Mouse (Mus musculus) midbrain, embryonic 10.5 days (tissue): ENCODE data around the gene E030018B13Rik. TPM values are rescaled to one million over a fixed set of nuclear protein-coding genes. Genes with fewer than 3 reads are reported as not detected.

Experiments used
- DNase-seq: peaks from one replicate; pipeline ENCODE4 v3.0.0-alpha.2; 2017; ENCODE audit warnings: low spot score
- H3K27ac ChIP-seq: fragments of 300-500 bp; sonication (generic); replicated peaks from 2 replicates; pipeline ENCODE4 v1.5.1; 2016; ENCODE audit warnings: mild to moderate bottlenecking
- H3K27me3 ChIP-seq: fragments of 300-500 bp; sonication (generic); 2 replicates; pipeline ENCODE4 v1.6.1; 2016; ENCODE audit warnings: low read depth, mild to moderate bottlenecking; ENCODE audit not compliant: poor library complexity, severe bottlenecking
- H3K36me3 ChIP-seq: fragments of 300-500 bp; sonication (generic); 2 replicates; pipeline ENCODE4 v1.6.1; 2016; ENCODE audit warnings: mild to moderate bottlenecking, moderate library complexity
- H3K4me1 ChIP-seq: fragments of 300-500 bp; sonication (generic); 2 replicates; pipeline ENCODE4 v1.6.1; 2016
- H3K4me3 ChIP-seq: fragments of 300-500 bp; sonication (generic); 2 replicates; pipeline ENCODE4 v1.5.1; 2016; ENCODE audit warnings: mild to moderate bottlenecking, moderate library complexity
- H3K9me3 ChIP-seq: fragments of 300-500 bp; sonication (generic); replicated peaks from 2 replicates; pipeline ENCODE4 v1.6.1; 2016; ENCODE audit warnings: mild to moderate bottlenecking
- WGBS: fragments of 180-500 bp; shearing (Covaris S2); methylation state at CpG from one replicate; pipeline ENCODE4 v1.1.7; 2016; 5-methylcytosine and 5-hydroxymethylcytosine counted together
- polyA plus RNA-seq: library from polyadenylated mRNA; unstranded; fragments of >200 nt; fragmentation: Nextera tagmentation; extraction: Ambion mirVana; gene quantifications from 2 replicates; pipeline ENCODE4 v1.2.1, GENCODE M21; 2016

The E030018B13Rik gene
- polyA plus RNA-seq, 1 experiment from 2014 or later: not detected

DNA sequence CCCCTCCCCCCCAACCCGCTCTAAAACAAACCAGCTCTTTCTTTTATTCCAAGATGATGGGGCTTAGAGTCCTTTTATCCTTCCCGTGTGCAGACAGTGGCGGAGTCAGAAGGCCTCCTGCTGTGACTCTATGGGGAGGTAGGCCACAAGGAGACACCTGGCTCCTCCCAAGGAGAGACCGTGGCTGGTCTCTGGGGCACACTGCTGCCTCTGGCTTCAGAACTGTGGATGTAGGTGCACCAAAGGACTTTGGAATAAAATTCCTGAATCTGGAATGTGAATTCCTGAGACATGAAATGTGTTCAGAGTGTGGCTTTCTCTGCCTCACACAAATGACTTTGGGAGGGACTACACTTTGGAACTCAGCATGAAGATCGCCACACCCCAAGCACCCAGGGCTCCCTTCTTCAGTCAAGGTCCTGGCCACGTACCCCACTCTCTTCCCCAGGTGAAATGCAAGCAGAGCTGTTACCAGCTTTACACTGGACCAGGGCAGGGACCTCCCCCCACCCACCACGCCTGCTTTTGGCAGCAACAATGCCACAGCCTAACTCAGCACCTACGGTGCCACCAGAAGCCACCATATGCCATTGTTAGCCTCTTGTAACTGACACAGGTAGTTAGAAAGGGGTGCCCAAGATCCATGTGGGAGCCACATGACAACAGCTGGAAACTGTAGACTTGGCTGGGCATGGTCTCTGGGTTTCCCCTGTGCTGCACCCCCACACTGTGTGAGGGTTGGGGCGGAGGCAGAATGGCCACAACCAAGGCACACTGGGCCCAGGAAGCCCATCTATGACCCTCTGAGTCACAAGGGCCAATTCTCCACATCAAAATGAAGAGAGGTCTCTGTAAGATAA lies 27.3 kb upstream of the E030018B13Rik start:
- Histone ChIP-seq H3K4me3 (no peak overlapping the region), H3K36me3 (peaks cover 45% of the 10 kb centered on the region), H3K4me1 (peaks cover 15% of the 10 kb centered on the region), H3K9me3 (no peaks in the 10 kb centered on the region), H3K27ac (no peak overlapping the region), H3K27me3 (no peaks in the 10 kb centered on the region)
- DNase-seq: no peak
- WGBS: 71% methylated on average over 9 of the region's 9 CpGs

DNA sequence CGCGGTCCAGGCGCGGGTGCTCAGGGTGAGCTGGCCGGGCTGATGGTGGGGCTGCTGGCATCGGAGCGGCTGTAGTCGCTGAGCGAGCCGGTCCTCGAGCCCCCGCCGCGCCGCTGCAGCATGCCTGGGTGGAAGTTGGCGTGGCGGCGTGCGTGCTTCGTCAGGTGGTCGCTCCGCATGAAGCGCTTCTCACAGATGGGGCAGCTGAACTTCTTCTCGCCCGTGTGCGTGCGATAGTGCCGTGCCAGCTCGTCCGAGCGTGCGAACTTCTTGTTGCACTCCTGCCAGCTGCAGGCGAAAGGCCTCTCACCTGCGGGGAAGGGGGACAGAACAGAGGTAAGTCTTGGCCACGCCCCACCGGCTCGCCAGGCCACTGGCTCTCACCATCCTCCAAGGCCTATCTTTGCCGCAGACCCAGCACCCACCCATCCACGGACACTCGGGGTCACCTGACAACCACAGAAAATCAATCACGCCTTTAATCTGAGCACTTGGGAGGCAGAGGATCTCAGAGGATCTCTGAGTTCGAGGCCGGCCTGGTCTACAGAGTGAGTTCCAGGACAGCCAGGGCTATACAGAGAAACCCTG lies 25.1 kb upstream of the E030018B13Rik start:
- no peak overlapping the region for H3K4me3 ChIP-seq
- H3K27ac ChIP-seq: no peak overlapping the region
- H3K9me3 ChIP-seq: no peaks in the 10 kb centered on the region
- 77% methylated on average over 43 of the region's 43 CpGs for WGBS
- peaks cover 45% of the 10 kb centered on the region for H3K36me3 ChIP-seq
- H3K27me3 ChIP-seq: no peaks in the 10 kb centered on the region
- no peak for DNase-seq
- H3K4me1 ChIP-seq: peaks cover 20% of the 10 kb centered on the region

DNA sequence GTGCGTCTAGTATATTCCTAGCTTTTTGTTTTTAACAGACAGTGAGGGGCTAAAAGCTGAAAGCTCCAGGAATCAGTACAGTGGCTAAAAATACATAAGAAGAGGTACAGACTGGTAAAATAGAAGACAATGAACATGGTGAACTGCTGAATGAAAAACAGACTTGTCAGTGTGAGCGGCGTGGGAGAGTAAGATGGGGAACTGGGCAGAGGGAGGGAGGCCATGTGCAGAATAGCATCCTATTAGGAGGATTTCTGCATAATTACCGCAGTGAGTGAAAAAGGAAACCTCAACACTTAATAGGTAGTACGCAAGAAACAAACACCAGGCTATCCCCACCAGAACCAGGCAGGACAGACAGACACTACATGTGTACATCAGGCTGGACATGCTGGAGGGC lies 23.5 kb upstream of the E030018B13Rik start:
- 0 out of 2 replicates have a peak, but pooled peaks cover 3% of the 10 kb centered on the region for H3K27me3 ChIP-seq
- H3K27ac ChIP-seq: no peak overlapping the region
- no peak overlapping the region for H3K4me3 ChIP-seq
- WGBS: 96% methylated on average over 5 of the region's 5 CpGs
- no peaks in the 10 kb centered on the region for H3K9me3 ChIP-seq
- H3K36me3 ChIP-seq: peaks cover 34% of the 10 kb centered on the region
- DNase-seq: no peak
- peaks cover 36% of the 10 kb centered on the region for H3K4me1 ChIP-seq

- H3K27me3 ChIP-seq: 0 out of 2 replicates have a peak, but pooled peaks cover 4% of the 10 kb centered on the region
- DNase-seq: no peak
- peaks cover 37% of the 10 kb centered on the region for H3K4me1 ChIP-seq
- H3K36me3 ChIP-seq: peaks cover 31% of the 10 kb centered on the region
- H3K4me3 ChIP-seq: no peak overlapping the region
- H3K27ac ChIP-seq: no peak overlapping the region
- WGBS: 64% methylated on average over 4 of the region's 4 CpGs
- no peaks in the 10 kb centered on the region for H3K9me3 ChIP-seq
Observed at GRCm38 (mm10) chr7:63893729-63894128, 22.9 kb upstream of the E030018B13Rik start.

- 84% methylated on average over 4 of the region's 4 CpGs for WGBS
Observed at GRCm38 (mm10) chr7:63894662-63895061, 22.0 kb upstream of the E030018B13Rik start.

DNA sequence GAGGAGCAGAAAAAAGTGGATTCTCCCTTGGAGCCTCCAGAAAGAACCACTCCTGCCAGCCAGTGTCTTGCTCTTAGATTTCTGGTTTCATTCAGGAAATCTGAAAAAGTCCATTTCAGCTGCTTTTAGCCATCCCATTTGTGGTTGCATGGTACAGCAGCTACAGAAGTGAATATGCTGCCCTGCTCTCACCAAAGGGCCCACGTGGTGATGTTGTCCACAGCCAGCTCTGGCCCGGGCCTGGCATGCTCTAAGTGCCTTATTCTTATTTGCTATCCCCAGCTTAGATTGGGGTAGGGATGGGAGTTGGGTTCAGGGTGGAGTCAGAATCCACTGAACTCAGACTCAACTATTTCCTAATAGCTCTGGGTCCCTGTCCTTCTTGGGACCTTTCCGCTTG lies 21.4 kb upstream of the E030018B13Rik start:
- peaks cover 29% of the 10 kb centered on the region for H3K4me1 ChIP-seq
- 0 out of 2 replicates have a peak, but pooled peaks cover 4% of the 10 kb centered on the region for H3K27me3 ChIP-seq
- peaks cover 16% of the 10 kb centered on the region for H3K36me3 ChIP-seq
- WGBS: 91% methylated on average over 3 of the region's 3 CpGs
- no peaks in the 10 kb centered on the region for H3K9me3 ChIP-seq
- H3K4me3 ChIP-seq: no peak overlapping the region
- DNase-seq: no peak
- no peak overlapping the region for H3K27ac ChIP-seq

More at GRCm38 (mm10) chr7:63894662-63895061, 22.0 kb upstream of the E030018B13Rik start:
- DNase-seq: no peak
- peaks cover 30% of the 10 kb centered on the region for H3K4me1 ChIP-seq
- no peaks in the 10 kb centered on the region for H3K9me3 ChIP-seq
- no peak overlapping the region for H3K27ac ChIP-seq
- 0 out of 2 replicates have a peak, but pooled peaks cover 4% of the 10 kb centered on the region for H3K27me3 ChIP-seq
- no peak overlapping the region for H3K4me3 ChIP-seq
- peaks cover 22% of the 10 kb centered on the region for H3K36me3 ChIP-seq

DNA sequence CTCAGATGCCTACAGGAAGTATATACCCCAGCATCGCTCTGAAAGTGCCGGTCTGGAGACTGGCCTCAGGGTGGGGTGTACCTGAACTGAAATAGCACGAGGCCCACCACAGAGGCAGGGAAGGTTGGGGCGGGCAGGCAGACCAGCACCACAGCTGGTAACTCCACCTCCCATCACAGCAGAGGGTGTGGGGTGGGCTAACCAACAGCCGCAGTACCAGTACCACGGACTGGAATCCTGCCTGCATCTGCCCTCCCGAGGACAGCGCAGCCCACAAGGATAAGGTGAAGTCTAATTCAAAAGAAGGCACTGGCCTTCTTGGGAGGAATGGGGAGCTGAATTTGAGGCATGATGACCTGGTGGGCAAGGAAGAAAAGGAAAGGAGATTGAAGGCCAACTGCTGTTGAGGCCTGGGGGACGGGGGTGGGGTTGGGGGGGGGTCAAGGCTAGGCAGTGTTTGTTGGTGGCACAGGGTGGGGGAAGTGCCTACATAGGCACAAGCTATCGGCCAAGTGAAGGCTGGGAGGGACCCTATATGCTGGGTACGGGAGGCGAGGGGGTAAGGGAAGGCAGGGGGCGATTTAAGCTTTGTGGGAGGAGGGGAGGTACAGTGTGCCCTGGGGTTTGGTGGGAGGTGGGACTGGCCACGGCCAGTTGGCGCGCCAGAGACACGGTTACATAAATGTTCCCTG lies 20.2 kb upstream of the E030018B13Rik start:
- Histone ChIP-seq H3K27ac (peak overlapping the region; percentile 76), H3K27me3 (0 out of 2 replicates have a peak, but pooled peaks cover 4% of the 10 kb centered on the region), H3K36me3 (peaks cover 4% of the 10 kb centered on the region), H3K4me3 (peak overlapping the region; percentile 50), H3K4me1 (peaks cover 31% of the 10 kb centered on the region), H3K9me3 (no peaks in the 10 kb centered on the region)
- DNase-seq: no peak
- WGBS: 22% methylated on average over 17 of the region's 17 CpGs

GRCm38 (mm10) chr7:63896968-63897468 lies 19.6 kb upstream of the E030018B13Rik start:
- Histone ChIP-seq H3K36me3 (no peaks in the 10 kb centered on the region), H3K27me3 (0 out of 2 replicates have a peak, but pooled peaks cover 4% of the 10 kb centered on the region), H3K27ac (peak overlapping the region; percentile 76), H3K4me3 (peak overlapping the region; percentile 50), H3K9me3 (no peaks in the 10 kb centered on the region), H3K4me1 (peaks cover 34% of the 10 kb centered on the region)
- peak; percentile 81 for DNase-seq
- 1% methylated on average over 22 of the region's 22 CpGs for WGBS

DNA sequence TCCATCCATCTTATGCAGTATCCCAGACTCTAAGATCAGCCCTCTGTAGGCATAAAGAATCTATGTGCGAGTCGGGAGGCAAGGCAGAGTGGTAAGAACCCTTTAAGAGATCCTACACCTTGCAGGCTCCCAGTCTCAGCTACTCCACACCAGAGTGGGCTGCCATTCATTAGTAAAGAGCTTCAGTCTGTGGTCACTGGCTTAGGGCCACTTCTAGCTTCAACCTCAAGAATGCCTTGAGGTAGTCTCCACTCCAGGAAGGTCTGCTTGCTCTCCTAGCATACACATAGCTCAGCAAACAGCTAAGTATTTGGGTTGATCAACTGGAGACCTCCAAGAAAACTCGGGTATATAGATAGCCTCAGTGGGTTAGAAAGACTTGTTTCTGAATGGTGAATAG lies 19.0 kb upstream of the E030018B13Rik start:
- DNase-seq: no peak
- Histone ChIP-seq H3K27ac (peak overlapping the region; percentile 76; the same call in 1 of the 2 replicates), H3K4me1 (peaks cover 36% of the 10 kb centered on the region), H3K27me3 (0 out of 2 replicates have a peak, but pooled peaks cover 4% of the 10 kb centered on the region), H3K36me3 (no peaks in the 10 kb centered on the region), H3K4me3 (peak overlapping the region; percentile 50; the same call in 1 of the 2 replicates), H3K9me3 (no peaks in the 10 kb centered on the region)
- 56% methylated on average over 3 of the region's 3 CpGs for WGBS

DNA sequence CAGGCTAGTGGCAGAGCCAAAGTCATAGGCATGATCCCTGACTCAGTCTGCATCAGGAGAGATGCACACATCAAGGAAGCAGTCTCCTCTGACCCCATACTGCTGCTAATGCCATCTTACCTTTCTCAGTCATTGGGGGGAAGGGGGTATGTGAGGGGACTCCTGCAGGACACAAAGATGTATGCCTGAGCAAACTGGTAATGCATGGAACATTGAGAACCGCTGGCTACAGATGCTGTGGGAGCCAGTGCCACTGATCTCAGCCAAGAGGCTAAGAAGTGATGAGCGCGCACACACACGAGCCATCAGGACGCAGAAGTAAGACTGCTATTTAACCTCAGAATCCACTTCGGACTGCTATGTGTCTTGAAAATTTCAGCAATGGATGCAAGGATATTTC lies 18.5 kb upstream of the E030018B13Rik start:
- Histone ChIP-seq H3K27ac (no peak overlapping the region), H3K4me1 (peaks cover 41% of the 10 kb centered on the region), H3K36me3 (no peaks in the 10 kb centered on the region), H3K4me3 (no peak overlapping the region), H3K9me3 (no peaks in the 10 kb centered on the region), H3K27me3 (0 out of 2 replicates have a peak, but pooled peaks cover 4% of the 10 kb centered on the region)
- 86% methylated on average over 6 of the region's 6 CpGs for WGBS
- DNase-seq: no peak

GRCm38 (mm10) chr7:63899925-63900324 lies 16.7 kb upstream of the E030018B13Rik start:
- H3K36me3 ChIP-seq: no peaks in the 10 kb centered on the region
- H3K27ac ChIP-seq: no peak overlapping the region
- H3K27me3 ChIP-seq: 0 out of 2 replicates have a peak, but pooled peaks cover 4% of the 10 kb centered on the region
- peaks cover 41% of the 10 kb centered on the region for H3K4me1 ChIP-seq
- WGBS: 87% methylated on average over 8 of the region's 8 CpGs
- H3K9me3 ChIP-seq: no peaks in the 10 kb centered on the region
- DNase-seq: no peak
- no peak overlapping the region for H3K4me3 ChIP-seq

DNA sequence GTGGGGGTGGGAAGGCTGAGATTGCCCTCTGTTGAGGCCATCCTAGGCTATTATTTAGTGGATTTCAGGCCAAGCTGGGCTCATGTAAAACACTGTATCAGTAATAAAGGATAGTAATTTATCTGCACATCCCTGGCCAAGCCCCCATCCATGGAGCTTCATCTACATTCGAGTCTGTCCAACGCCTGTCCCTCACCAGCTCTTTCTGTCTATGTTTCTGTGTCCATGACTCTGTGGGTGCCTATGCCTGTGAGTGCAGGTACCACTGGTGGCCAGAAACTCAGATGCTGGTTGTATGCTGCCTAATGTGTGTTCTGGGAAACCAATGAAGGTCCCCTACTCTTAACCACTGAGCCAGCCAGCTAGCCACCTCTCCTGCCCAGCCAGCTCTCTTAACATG lies 16.2 kb upstream of the E030018B13Rik start:
- no peaks in the 10 kb centered on the region for H3K36me3 ChIP-seq
- no peaks in the 10 kb centered on the region for H3K9me3 ChIP-seq
- WGBS: 93% methylated on average over 2 of the region's 2 CpGs
- H3K27me3 ChIP-seq: 0 out of 2 replicates have a peak, but pooled peaks cover 4% of the 10 kb centered on the region
- DNase-seq: no peak
- H3K4me3 ChIP-seq: no peak overlapping the region
- peaks cover 41% of the 10 kb centered on the region for H3K4me1 ChIP-seq
- H3K27ac ChIP-seq: no peak overlapping the region
